ENCODE assay signal across 24 mouse cellular contexts in the genomic region with DNA sequence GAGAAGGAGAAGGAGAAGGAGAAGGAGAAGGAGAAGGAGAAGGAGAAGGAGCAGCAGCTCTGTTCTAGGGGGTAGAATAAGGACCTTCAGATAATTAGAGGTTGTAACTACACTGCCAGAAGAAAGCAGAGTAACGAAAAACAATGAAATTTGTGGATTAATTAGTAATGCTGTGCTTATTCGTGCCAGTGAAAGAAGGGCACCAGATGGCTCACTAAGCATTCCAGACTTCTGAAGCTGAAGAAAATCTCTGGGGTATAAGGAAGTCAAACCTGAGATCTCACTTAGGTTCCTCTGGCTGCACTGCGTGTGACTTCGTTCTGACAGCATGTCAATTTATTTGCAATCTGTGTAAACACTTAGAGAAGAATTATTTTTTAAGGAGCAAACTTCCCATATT.
"Had no signal": no experiment of that assay in that cellular context is flagged by ENCODE, and none has a peak within 500 bp of the region (broad histone marks: within the 10 kb centered on the region; RNA-seq: fewer than 3 reads in every experiment).

No protein-coding gene starts in this region.

- H3K27ac ChIP-seq: heart, embryonic 10.5 days; hindbrain, embryonic 13.5 days; kidney, embryonic 15.5 days; kidney, postnatal 0 days; limb, embryonic 13.5 days; limb, embryonic 15.5 days; liver, embryonic 12.5 days; liver, embryonic 14.5 days had no signal

- DNase-seq: gastrocnemius, adult 2 months; gastrocnemius, postnatal 10 days; gastrocnemius, postnatal 25 days; heart, adult 18-20 months; heart, postnatal 10 days; kidney, adult 11 months; kidney, adult 2 months; kidney, adult 9 months; kidney, postnatal 14 days; kidney, postnatal 36 days; layer of hippocampus, adult 9-11 months; layer of hippocampus, postnatal 36 days; left cerebral cortex, postnatal 4 days had no signal

- H3K9ac ChIP-seq: heart, embryonic 12.5 days; hindbrain, embryonic 13.5 days; kidney, embryonic 15.5 days; limb, embryonic 13.5 days; limb, embryonic 15.5 days; liver, embryonic 12.5 days; liver, embryonic 14.5 days had no signal

- H3K4me3 ChIP-seq: gastrocnemius, adult 2 months; heart, embryonic 10.5 days; heart, embryonic 12.5 days; hindbrain, embryonic 13.5 days; kidney, embryonic 15.5 days; limb, embryonic 13.5 days; limb, embryonic 15.5 days; liver, embryonic 12.5 days had no signal

- H3K9me3 ChIP-seq: heart, embryonic 10.5 days; heart, embryonic 12.5 days; hindbrain, embryonic 13.5 days; kidney, embryonic 15.5 days; limb, embryonic 13.5 days; limb, embryonic 15.5 days; liver, embryonic 12.5 days had no signal

- H3K36me3 ChIP-seq: heart, embryonic 10.5 days; heart, embryonic 12.5 days; hindbrain, embryonic 13.5 days; kidney, embryonic 15.5 days; limb, embryonic 13.5 days; limb, embryonic 15.5 days; liver, embryonic 12.5 days had no signal

- H3K4me2 ChIP-seq: heart, embryonic 12.5 days; hindbrain, embryonic 13.5 days; kidney, embryonic 15.5 days; limb, embryonic 13.5 days; limb, embryonic 15.5 days; liver, embryonic 12.5 days had no signal

- ATAC-seq: hindbrain, embryonic 16.5 days; intestine, embryonic 16.5 days; liver, embryonic 12.5 days had no signal
